Mouse (Mus musculus): ENCODE data around the gene Emc7. TPM values are rescaled to one million over a fixed set of nuclear protein-coding genes. Genes with fewer than 3 reads are reported as not detected.
A peak's percentile ranks its signal among the peaks of the same experiment; 100 is the strongest.

Emc7 gene
- total RNA-seq, 2 experiments from 2014 or later, result 23.8 to 27.3 TPM

- DNase-seq, result no peak
Observed at GRCm38 (mm10) chr2:112474997-112475724, 20.4 kb downstream of the Emc7 start.

- no peak for DNase-seq
Observed at GRCm38 (mm10) chr2:112476554-112476953, 21.8 kb downstream of the Emc7 start.

DNA sequence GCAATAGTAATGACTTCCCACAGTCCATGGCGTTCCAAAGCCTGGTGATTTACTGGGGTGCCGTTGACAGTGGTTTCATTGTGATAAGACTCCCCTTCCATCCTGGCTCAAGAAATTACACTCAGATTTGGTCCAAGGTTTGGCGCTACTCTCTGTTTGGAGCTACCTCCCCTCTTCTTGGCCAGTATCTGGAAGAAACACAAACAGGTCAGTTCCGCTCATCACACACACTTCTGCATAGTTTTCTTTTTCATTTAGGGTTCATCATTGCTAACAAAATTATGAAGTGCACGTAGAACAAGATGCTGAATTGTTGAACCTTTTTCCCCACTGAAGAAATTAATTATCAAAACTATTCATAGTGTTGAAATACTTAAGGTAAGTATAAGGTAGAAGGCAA is 25.9 kb downstream of the Emc7 start, which contains the start of gene Chrm5:
Chrm5 (minus strand) TSS at position 101 of the 400 bp plus-strand sequence.
- no peak for DNase-seq

DNA sequence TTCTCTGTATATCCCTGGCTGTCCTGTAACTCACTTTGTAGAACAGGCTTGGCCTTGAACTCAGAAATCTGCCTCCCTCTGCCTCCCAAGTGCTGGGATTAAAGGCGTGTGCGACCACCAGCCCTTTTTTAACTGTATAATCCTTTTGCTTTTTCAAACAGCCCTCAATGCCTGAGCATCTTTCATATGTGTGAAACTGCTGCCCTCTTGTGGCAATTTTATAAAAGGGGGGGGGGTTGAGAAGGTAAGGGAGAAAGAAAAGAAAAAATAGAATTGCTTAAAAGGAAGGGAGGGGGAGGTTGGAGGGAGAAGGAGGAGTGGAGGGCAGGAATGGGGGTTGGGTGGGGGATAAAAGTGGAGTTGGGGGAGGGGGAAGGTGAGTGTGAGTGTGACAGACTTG is 26.8 kb downstream of the Emc7 start:
- peak; percentile 46 for DNase-seq

DNA sequence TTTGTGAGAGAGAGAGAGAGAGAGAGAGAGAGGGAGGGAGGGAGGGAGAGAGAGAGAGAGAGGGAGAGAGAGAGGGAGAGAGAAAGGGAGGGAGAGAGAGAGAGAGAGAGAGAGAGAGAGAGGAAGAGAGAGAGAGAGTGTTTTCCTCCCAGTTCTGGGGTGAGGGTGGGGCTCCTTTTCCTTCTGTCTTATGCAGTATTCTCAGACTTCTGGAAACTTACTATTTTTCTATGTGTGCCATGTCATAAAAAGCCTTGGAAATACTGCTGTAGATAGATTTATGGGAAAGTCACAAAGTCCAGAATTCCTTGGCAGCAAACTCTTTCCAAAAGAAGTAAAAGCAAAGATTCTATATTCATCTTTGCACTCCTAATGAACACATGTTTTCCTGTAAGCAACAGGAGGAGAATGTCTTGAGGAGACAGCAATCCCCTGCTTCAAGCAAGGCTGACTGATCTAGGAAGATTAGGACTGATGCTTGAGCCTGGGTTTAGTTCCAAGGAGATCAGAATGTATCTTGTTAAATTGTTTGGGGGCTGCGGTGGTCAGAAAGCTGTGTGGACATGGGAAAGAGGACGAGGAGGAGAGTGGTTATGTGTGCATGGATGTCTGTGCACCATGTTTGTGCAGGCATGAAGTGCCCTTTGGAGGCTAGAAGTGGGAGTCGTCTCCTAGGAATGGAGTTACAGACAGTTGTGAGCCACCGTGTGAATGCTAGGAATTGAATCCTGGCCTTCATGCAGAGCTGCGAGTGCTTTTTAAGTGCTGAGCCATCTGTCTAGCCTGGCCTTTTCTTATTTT is 27.9 kb downstream of the Emc7 start:
- DNase-seq, result no peak

- no peak for DNase-seq
Observed at GRCm38 (mm10) chr2:112483334-112483651, 28.5 kb downstream of the Emc7 start.

- no peak for DNase-seq
Observed at GRCm38 (mm10) chr2:112484886-112485285, 30.1 kb downstream of the Emc7 start.

GRCm38 (mm10) chr2:112490483-112491196 is 35.8 kb downstream of the Emc7 start:
- no peak for DNase-seq

GRCm38 (mm10) chr2:112491629-112492028 is 36.8 kb downstream of the Emc7 start:
- DNase-seq, result no peak

- peak; percentile 40 for DNase-seq
Observed at GRCm38 (mm10) chr2:112492431-112492855, 37.6 kb downstream of the Emc7 start.

- DNase-seq, result peak; percentile 91
Observed at GRCm38 (mm10) chr2:112492856-112493538, 38.2 kb downstream of the Emc7 start, which contains the start of gene Aven. Gene Aven (plus strand): TSS chr2:112492964.

DNA sequence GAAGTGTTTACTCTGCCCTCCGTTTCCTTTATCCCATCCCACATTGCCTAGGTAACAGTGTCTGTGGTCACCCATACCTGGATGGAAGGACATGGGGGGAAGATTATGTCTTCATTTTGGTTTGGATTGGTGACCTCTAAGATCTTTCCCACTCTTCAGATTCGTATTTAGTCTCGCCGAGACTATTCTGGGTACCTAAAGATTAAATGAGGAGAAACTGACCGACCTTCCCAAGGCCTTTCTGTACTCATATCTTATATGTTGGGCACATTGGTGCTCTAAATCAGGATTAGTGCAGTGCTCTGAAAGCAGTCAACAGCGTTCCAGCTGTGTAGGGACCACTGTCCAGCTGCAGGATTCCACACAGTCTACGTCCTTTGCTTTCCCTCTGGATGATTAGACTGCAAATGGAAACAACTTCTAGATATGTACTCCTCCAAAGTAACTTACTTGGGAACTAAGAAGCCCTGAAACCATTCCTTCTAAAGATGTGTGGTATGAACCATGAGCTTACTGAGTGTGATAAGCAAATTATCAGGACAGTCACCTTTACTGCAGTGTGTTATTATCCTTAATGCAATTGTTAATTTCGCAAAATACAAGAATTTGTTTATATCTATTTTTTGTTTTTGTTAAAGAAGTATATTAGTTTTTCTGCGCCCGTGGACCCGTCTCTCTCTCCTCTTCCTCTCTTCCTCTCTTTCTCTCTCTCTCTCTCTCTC is 38.9 kb downstream of the Emc7 start:
- DNase-seq, result peak; percentile 14

DNA sequence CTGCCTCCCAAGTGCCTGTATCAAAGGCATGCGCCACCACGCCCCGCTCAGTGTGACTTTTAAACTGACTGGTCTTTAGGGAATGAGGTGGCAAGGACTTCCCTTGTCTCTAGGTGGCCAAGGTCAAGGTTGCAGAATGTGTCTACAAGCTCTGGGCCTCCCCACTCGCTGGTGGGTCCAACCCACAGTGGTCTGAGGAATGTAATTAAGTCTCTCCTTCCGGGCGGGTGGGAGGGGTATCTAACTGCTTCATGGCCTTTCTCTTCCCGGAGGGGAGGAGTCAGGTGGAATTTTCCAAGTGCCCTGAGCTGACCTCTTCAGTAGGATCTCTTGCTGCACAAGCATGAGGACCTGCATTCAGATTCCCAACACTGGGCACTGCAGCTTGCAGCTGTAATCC is 43.1 kb downstream of the Emc7 start:
- DNase-seq, result peak; percentile 17

DNA sequence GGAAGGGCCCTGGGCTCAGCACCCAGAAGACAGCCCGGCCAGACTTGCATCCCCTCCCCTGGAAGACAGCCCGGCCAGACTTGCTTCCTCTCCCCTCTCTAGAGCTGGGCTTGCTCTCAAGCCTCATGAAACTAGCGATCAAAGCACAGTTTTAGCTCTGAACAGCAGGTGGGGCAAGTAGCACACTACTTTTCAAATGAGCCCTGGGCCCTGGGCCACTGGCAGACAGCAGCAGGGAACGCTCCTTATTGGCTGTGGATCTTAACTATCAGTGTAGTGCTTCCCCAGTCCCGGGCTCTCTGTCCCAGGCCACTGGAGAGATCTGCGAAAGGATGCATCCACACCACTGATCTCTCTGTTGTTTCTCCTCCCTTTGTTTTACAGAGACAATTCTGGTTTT is 46.4 kb downstream of the Emc7 start:
- peak; percentile 79 for DNase-seq

- no peak for DNase-seq
Observed at GRCm38 (mm10) chr2:112503978-112504377, 49.2 kb downstream of the Emc7 start.

GRCm38 (mm10) chr2:112506841-112507435 is 52.1 kb downstream of the Emc7 start:
- DNase-seq, result no peak

- DNase-seq, result no peak
Observed at GRCm38 (mm10) chr2:112507444-112507843, 52.6 kb downstream of the Emc7 start.

DNA sequence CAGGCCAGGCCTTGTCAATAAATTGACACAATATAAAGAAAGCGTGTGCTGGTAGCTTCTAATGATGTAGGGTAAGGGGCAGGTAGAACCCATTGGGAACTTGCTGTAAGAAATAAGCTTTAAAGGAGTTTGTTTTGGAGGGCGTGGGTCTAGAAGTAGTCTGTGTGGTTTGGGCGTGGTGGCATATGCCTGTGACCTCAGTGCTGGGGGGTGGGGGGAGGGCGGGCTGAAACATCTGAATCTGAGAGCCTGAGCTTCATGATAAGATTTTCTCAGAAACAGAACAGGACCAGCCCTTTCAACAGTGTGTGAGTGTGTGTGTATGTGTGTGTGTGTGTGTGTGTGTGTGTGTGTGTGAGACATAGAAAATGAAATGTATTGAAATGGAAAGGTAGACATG is 55.3 kb downstream of the Emc7 start:
- DNase-seq, result no peak

- no peak for DNase-seq
Observed at GRCm38 (mm10) chr2:112513036-112513435, 58.2 kb downstream of the Emc7 start.

DNA sequence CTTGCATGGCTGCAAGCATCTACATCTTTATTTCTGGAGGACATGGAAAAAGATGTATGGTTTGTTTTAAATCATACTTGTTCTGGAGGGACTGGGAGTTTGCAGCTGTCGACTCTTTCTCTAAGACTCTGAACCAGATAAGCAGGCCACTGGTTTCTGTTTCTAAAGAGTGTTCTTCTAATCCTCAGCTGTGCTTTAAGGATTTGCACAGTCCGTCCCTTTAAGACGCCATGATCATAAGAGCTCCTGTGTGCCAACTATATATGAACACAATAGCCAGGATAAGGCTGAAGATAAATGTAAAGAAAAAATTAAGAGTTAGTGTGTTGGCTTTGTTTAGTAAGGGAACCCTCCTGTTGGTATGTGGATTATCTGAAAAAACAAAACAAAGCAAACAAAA is 61.9 kb downstream of the Emc7 start:
- DNase-seq, result no peak

DNA sequence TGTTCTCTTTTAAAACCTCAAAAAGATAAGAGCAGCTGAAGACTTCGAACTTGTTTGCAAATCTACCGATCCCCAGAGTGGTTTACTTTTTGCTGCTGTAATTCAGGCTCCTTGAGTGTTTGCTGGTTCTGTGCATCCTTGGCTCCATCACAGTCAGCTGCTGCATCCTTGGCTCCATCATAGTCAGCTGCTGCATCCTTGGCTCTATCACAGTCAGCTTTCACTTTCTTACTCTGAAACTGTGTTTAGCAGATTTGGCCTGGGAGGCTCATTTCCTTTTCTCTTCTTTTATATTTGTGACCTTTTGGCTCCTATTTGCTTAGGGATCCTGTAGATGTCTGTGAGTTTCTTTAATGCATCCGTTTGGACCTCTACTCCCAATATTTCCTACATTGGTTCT is 62.4 kb downstream of the Emc7 start:
- no peak for DNase-seq
